Mouse (Mus musculus) left cerebral cortex, postnatal 14 days (tissue): ENCODE measurements around the gene Gm5725. TPM values are rescaled to one million over a fixed set of nuclear protein-coding genes. Genes with fewer than 3 reads are reported as not detected.
"Not testable (repeated sequence)": the region's sequence is repeated elsewhere in the genome, so short reads cannot be mapped to it uniquely, and the experiment has no call there.

Experiments used
- DNase-seq, 2 experiments: peaks; one replicate each; pipeline ENCODE4 v3.0.0; 2021 to 2022; ENCODE audit warnings: low spot score in 2 of 2, mixed read lengths in 1 of 2
- intact Hi-C: fragments of 180-260 bp; cut with DNase I; formaldehyde crosslinking; loops from one replicate; pipeline ENCODE4 v1.15.1; 2025
- long read RNA-seq, 2 experiments: library from polyadenylated mRNA; stranded (forward); transcript quantifications; one replicate each; pipeline ENCODE4 v2.0.0; 2021
- total RNA-seq, 2 experiments: library from RNA; stranded (reverse); gene quantifications; 2 replicates each; pipeline ENCODE4 v1.2.3; 2021

The Gm5725 gene
- total RNA-seq, result not detected
- long read RNA-seq, experiment 1, result 0 reads
- long read RNA-seq, experiment 2, result 0 reads

DNA sequence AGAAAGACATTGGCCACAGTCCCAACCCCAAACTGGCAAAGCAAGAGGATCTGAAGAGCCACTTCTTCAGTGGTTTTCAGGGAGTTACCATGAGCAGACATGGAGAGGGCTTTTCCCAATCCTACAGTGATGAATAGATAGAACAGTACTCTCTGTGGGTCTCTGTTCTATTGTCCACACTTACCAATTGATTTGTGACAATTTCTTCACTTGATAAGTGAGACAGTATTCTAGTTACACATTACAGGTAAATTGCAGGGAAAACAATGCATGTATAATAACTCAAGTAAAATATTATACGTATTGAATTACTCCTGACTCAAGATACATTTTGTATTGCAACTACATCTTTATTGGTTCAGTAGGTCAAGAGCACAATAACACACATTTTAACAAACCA lies at the start of gene Gm5725:
Gm5725 (minus strand) TSS at position 101 of the 400 bp plus-strand sequence.
- DNase-seq, intact Hi-C loops: not testable (repeated sequence)

DNA sequence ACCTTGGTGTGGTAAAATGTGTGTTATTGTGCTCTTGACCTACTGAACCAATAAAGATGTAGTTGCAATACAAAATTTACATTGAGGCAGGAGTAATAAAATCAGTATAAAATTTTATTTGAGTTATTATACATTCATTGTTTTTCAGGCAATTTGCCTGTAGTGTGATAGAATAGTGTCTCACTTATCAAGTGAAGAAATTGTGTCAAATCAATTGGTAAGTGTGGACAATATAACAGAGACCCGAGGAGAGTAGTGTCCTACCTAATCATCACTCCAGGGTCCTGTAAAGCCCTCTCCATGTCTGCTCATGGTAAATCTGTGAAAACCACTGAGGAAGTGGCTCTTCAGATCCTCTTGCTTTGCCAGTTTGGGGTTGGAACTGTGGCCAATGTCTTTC lies 12.0 kb downstream of the Gm5725 start, which contains the start of gene Vmn1r135:
Vmn1r135 (plus strand) TSS at position 301 of the 400 bp plus-strand sequence.
- intact Hi-C loops, DNase-seq: not testable (repeated sequence)

DNA sequence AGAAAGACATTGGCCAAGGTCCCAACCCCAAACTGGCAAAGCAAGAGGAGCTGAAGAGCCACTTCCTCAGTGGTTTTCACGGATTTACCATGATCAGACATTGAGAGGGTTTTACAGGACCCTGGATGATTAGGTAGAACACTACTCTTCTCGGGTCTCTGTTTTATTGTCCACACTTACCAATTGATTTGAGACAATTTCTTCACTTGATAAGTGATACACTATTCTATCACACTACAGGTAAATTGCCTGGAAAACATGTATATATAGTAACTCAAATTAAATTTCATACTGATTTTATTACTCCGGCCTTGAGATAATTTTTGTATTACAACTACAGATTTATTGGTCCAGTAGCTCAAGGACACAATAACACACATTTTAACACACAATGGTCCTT lies 47.4 kb downstream of the Gm5725 start, which contains the start of gene Gm4177:
Gm4177 (minus strand) TSS at position 101 of the 400 bp plus-strand sequence.
- DNase-seq, intact Hi-C loops: not testable (repeated sequence)

Other genes starting within 250 kb of the Gm5725 start
- gene Vmn1r132, start 230.2 kb downstream of the Gm5725 start, total RNA-seq, result not detected
- gene Gm4175, start 82.8 kb downstream of the Gm5725 start, total RNA-seq, result not detected
- gene Gm4177, start 47.5 kb downstream of the Gm5725 start, total RNA-seq, result not detected
- gene Vmn1r135, start 11.9 kb downstream of the Gm5725 start, total RNA-seq, result not detected
- not detected for gene Gm5891, start 77.0 kb upstream of the Gm5725 start, total RNA-seq
- not detected for gene Vmn1r137, start 150.3 kb upstream of the Gm5725 start, total RNA-seq
- gene Vmn1r138, start 184.6 kb upstream of the Gm5725 start, total RNA-seq, result not detected
- not detected for gene Gm6176, start 212.0 kb upstream of the Gm5725 start, total RNA-seq
- not detected for gene Vmn1r139, start 224.8 kb upstream of the Gm5725 start, total RNA-seq